Mouse (Mus musculus): ENCODE measurements around the gene Lsm6.
"Not testable (repeated sequence)": the region's sequence is repeated elsewhere in the genome, so short reads cannot be mapped to it uniquely, and the experiment has no call there.

The Lsm6 gene

GRCm38 (mm10) chr8:78820673-78821310 lies at the start of gene Lsm6:
Gene Lsm6, minus strand, starts transcription at chr8:78821140.
- DNase-seq, result peak; percentile 99

DNA sequence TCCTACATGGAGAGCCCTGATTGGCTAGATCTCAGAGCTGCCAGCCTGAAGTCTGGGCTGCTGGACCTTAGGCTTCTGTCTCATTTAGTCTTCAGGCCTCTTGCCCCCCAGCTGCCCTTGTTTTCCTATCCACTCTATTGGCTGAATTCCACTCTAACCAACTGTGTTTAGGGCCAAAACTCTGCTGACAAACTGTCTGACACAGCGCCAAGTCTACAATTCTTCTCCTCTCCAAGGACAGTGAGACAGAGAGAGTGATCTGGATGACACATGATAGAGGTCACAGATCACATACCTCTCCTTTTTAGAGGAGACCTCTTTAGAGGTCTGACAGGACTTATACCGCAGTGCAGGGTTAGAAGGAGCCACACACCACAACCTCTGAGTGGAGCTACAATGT lies 46.1 kb upstream of the Lsm6 start:
- DNase-seq, result peak; percentile 10 to 21

GRCm38 (mm10) chr8:78863001-78863400 lies 42.1 kb upstream of the Lsm6 start:
- DNase-seq, result peak; percentile 49 to 63

DNA sequence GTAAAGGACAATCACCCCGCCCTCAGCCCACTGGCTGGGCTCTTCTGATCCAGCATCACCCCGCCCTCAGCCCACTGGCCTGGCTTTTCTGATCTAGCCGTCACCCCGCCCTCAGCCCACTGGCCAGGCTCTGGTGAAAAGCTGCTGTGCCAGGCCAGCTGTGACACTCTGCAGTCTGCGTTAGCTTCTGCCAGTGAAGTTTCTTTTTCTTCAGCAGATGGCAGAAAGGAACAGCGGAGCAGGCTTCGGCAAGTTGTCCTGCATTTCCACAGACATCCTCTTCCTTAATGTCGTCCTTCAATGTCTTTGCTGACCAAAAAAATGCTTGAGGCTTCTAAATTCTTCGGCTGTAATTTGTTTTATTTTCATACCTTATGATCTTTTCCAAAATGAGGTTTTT lies 41.1 kb upstream of the Lsm6 start:
- DNase-seq, result peak; percentile 5 to 11

DNA sequence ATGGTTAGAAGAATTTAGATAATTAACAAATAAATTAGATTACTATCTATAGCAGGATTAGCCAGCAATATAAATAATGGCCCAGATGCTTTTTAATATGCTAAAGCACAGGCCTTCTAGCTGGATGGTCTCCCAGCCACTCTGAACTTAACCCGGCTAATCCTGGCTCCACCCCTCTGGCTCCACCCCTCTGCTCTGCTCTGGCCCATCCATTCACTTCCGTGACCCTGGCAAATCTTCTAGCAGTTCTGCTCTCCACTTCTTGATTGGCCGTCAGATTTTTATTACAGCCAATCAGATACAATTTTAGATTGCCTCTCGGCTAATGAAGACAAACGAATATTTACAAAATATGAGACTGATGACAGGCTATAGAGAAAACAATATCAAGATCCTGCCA lies 39.8 kb upstream of the Lsm6 start:
- DNase-seq, result no peak

DNA sequence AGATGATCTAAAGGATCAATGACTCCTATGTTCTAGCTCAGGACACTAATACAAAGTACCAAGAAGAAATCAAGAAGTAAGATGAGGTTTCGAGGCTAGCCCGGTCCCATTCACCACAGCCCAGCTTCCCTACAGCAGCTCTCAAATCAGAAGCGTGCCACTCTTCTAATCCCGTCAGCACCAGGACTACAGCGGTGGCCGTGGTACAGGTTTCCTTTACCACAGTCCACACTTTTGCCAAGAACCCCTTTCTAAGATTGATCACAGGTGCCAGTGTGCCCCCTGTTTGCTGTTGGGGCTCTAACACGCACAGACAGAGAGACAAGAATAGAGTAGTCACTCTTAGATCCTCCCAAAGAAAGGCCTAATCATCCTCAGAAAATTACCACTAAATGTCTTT lies 36.5 kb upstream of the Lsm6 start:
- no peak for DNase-seq

- DNase-seq, result no peak
These were observed 31.3 kb upstream of the Lsm6 start for GRCm38 (mm10) chr8:78852279-78852678.

GRCm38 (mm10) chr8:78847240-78847639 lies 26.3 kb upstream of the Lsm6 start:
- DNase-seq, result no peak

- no peak for DNase-seq
These were observed 23.6 kb upstream of the Lsm6 start for GRCm38 (mm10) chr8:78844559-78844958.

DNA sequence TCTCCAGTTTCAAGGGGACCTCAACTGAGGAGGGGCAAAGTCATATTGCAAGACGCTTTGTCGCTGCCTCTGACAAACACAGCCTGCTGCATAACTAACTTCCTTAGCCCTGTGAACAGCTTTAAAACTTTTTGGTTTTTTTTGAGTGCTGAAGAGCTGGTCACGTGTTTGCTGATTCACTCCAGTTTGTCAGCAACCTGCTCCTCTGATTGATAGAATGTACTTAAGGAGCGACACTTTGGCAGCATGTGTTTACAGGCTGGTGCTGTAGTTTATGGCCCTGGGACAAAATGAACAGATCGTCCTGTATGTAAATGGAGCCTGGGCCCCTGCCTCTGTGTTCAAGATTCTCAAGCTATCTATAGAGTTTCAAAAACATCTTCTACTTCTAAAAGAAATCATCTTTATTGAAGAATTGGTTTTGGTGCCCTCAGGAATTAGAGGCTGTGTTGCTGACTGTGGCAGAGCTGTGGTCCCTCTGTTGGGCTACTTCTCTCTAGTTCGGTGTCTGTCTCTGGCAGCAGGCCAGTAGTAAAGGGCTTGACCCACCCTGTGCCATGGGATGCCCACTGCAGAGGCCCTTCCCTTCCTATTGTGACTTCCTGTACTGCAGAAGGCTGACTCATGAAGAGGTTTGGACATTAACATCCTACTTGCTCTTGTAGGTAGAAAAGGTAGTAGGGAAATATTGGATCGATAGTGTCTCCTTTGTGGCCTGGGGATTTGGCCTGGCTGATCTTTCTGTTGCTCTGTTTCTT lies 17.9 kb upstream of the Lsm6 start:
- DNase-seq, result no peak

- DNase-seq, result no peak
These were observed 15.2 kb upstream of the Lsm6 start for GRCm38 (mm10) chr8:78836091-78836490.

DNA sequence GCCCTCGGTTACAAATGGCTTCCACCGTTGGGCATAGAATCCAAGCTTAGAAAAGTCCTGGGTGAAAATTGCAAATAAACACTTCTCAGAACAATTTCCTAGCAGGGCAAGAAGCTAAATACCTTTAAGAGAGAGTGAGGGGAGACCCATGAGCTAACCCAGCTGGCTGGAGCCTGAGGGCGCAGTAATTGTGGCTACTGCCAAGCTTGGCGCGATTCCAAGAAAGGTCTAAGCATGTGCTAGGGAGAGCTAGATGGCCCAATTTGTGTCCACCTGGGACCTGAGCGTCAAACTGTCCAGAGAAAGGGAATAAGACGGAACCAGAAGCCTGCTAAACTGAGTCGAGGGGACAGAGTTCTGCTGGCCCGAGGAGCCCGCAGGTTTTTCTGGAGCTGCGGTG lies 7.5 kb upstream of the Lsm6 start:
- DNase-seq, result peak; percentile 89 to 90

DNA sequence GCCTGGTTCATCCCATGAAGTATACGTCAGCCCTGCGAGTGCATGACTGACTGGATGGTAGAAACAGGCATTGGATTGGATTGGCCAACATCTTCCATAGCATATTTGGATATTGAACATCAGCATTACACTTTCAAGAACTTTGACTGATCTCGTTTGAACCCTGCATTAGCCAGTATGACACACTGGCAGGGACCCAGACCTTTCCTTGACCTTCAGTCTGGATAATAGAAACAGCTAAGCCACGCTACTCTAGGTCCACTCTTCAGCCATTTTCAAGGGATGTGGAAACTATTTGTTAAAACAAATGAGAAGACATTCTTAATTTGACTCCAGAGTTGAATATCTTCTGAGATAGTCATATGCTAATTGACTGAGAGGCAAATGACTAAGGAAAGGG lies 3.6 kb upstream of the Lsm6 start:
- DNase-seq, result no peak

DNA sequence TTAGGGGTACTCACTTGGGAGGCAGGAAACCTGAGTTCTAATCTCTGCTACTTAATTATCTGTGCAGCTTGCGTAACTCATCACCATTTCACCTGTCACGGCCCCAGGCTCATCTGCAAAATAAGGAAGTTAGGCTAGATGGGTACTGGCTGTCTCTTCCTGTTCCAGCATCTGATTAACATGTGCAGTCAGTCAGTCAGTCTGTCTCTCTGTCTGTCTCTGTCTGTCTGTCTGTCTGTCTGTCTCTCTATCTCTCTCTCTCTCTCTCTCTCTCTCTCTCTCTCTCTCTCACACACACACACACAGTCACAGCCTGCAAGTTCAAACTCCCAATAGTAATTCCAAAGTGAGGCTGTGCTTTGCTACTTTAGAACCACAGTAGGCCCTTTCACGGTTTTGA lies 967 bp downstream of the Lsm6 start:
- not testable (repeated sequence) for DNase-seq

DNA sequence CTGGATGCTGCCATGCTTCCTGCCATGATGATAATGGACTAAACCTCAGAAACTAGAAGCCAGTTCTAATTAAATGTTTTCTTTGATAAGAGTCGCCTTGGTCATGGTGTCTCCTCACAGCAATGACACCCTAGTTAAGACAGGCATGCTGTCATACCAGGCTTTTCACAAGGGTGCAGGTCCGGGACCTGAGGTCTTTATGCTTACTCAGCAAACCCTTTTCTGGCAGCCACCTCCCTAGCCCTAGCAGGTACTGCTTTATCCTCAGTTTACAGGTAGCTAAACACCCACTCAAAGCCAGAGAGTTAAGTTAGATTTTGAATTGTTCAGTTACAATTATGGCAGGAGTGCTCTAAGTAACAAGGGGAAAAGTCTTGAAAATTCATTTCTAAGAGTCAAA lies 6.2 kb downstream of the Lsm6 start:
- no peak for DNase-seq

DNA sequence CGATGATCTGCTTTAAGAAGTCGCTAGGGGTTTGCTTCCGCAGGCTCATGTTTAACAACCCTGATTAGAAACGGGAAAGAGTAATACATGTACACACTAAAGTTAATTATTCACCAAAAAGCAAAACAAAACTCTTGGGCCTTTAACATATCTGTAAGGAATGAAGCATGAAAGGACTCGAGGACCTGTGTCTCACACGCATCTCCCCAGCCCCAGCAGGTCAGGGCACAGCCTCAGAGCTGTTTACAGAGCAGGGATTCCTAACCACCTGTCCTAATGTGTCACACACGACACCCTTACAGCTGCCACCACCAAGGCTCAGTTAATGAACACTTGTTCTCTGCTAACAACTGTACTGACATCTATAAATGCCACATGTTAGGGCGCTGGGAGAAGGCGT lies 7.9 kb downstream of the Lsm6 start:
- no peak for DNase-seq

DNA sequence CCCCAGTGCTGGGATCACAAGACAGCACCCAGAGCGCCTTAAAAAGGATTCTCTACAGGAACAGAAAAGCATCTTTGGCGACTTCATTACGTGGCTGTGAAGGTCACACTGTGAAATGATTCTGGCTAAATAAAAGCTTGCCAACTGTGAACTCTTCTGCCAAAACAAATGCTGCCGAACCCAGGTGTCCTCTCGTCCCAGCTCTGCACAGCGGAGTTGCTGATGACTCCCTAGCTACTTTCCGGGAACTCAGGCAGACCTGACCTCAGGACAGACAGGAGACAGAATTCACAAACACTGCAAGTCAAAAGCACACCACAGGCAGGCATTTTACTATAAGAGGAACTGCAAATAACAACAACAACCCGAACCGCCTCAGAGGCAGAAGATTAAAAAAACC lies 8.5 kb downstream of the Lsm6 start:
- DNase-seq, result no peak

- no peak for DNase-seq
These were observed 9.2 kb downstream of the Lsm6 start for GRCm38 (mm10) chr8:78811748-78812147.

DNA sequence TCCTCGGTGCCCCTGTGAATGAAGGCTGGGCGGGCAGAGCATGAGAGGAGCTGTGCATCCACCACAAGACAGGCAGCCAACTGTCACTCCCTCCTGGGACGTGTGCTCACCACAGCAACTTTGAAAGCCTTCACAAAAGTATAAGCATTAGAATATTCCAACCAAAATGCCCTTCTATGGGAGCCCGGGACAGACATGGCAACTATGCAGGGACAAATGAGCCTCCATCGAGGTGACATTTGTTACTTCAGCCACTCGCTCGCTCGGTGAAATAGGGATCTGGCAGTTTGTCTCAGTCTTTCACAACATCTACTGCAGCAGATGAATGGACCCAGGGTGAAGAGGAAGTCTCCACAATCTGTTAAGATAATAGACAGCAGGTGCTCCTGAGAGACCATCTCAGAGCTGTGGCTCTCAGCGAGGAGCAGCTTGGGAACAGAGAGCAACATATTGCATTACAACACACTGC lies 10.7 kb downstream of the Lsm6 start:
- peak; percentile 28 to 30 for DNase-seq

- DNase-seq, result no peak
These were observed 11.3 kb downstream of the Lsm6 start for GRCm38 (mm10) chr8:78809454-78810206.

- DNase-seq, result no peak
These were observed 12.1 kb downstream of the Lsm6 start for GRCm38 (mm10) chr8:78808888-78809287.

- no peak for DNase-seq
These were observed 12.5 kb downstream of the Lsm6 start for GRCm38 (mm10) chr8:78808439-78808838.

GRCm38 (mm10) chr8:78807283-78807682 lies 13.7 kb downstream of the Lsm6 start:
- DNase-seq, result no peak

- DNase-seq, result no peak
These were observed 14.9 kb downstream of the Lsm6 start for GRCm38 (mm10) chr8:78806006-78806405.

Data from cerebellum, postnatal 10 days (tissue).